Mouse (Mus musculus) liver, postnatal 0 days (tissue): ENCODE results near the gene Aes.

Source experiments
- CTCF ChIP-seq: sonication (generic); IDR thresholded peaks from 2 replicates; pipeline ENCODE4 v1.5.1; 2016; ENCODE audit warnings: antibody characterized with exemption, low read depth
- EP300 ChIP-seq: IDR thresholded peaks from 2 replicates; pipeline ENCODE4 v1.6.1; 2016; ENCODE audit warnings: antibody characterized with exemption, low read depth, mild to moderate bottlenecking

- no peak for TF ChIP-seq CTCF
- no peak for TF ChIP-seq EP300
These were observed 39.1 kb downstream of the Aes start for GRCm38 (mm10) chr10:81598342-81598741.
